10 mouse cellular contexts compared by ENCODE assay signal in genomic region chr1:26686842-26687760, GRCm38 (mm10). TPM values are rescaled to one million over a fixed set of nuclear protein-coding genes. Genes with fewer than 3 reads are reported as not detected.
DNase-seq lines count a peak whose midpoint lies in the region; ATAC-seq and TF ChIP-seq lines count a peak whose summit lies in the region.
"Had no signal": no experiment of that assay in that cellular context is flagged by ENCODE, and none has a peak within 500 bp of the region (broad histone marks: within the 10 kb centered on the region; RNA-seq: fewer than 3 reads in every experiment).

TSS of gene 4931408C20Rik (minus strand) at chr1:26687460.

- H3K4me3 ChIP-seq in kidney, adult 2 months (ENCODE audit: insufficient read depth, low read depth, low read length), result no peak within 1 kb of the TSS
- no peak within 1 kb of the TSS for H3K4me3 ChIP-seq in stomach, embryonic 14.5 days (ENCODE audit: low read depth, low read length)

- intact Hi-C loops in gastrocnemius, postnatal 36 days (cut with DNase I), result no loop called here
- intact Hi-C loops in left cerebral cortex, postnatal 4 days (cut with DNase I), result no loop called here

- no peaks in the 10 kb centered on the region for H3K4me1 ChIP-seq in kidney, adult 2 months (ENCODE audit: control insufficient read depth, insufficient read depth, low read length)
- no peaks in the 10 kb centered on the region for H3K4me1 ChIP-seq in stomach, embryonic 14.5 days (ENCODE audit: control insufficient read depth, insufficient read depth, low read length)

- TF ChIP-seq POLR2A in kidney, adult 2 months (IDR thresholded peaks at IDR 0.05; ENCODE audit: low read depth, low read length), result no peak

- H3K4me2 ChIP-seq in stomach, embryonic 14.5 days (replicated peaks; ENCODE audit: low read depth, low read length), result no peak within 1 kb of the TSS

- no peaks in the 10 kb centered on the region for H3K27me3 ChIP-seq in kidney, adult 2 months (replicated peaks; ENCODE audit: control insufficient read depth, insufficient read depth, low read length)
- H3K27me3 ChIP-seq in stomach, embryonic 14.5 days (ENCODE audit: control insufficient read depth, insufficient read depth, low read length), result no peaks in the 10 kb centered on the region
- H3K27me3 ChIP-seq: CH12.LX had no signal

- H3K36me3 ChIP-seq in kidney, adult 2 months (ENCODE audit: control insufficient read depth, insufficient read depth, low read length), result no peaks in the 10 kb centered on the region
- H3K36me3 ChIP-seq in stomach, embryonic 14.5 days (ENCODE audit: control insufficient read depth, insufficient read depth, low read length), result no peaks in the 10 kb centered on the region

- peak; percentile 82 for ATAC-seq in stomach, embryonic 14.5 days (ENCODE audit: insufficient number of reproducible peaks, insufficient read depth, low FRiP score, low read depth)

- H3K9me3 ChIP-seq in stomach, embryonic 14.5 days (ENCODE audit: control insufficient read depth, low read depth, low read length), result no peaks in the 10 kb centered on the region

- H3K9ac ChIP-seq in stomach, embryonic 14.5 days (replicated peaks; ENCODE audit: low read depth, low read length), result no peak within 1 kb of the TSS

- WGBS in kidney, adult 2 months, result 39% methylated on average over 1 of the region's 1 CpGs
- 32% methylated on average over 1 of the region's 1 CpGs for WGBS in stomach, embryonic 14.5 days

- no peak for TF ChIP-seq CTCF in kidney, adult 2 months (conservative IDR thresholded peaks at IDR 0.05; ENCODE audit: insufficient read depth, insufficient read length, low read depth, low read length)

- DNase-seq in kidney, adult 2 months, result peak; percentile 15
- no peak for DNase-seq in kidney, adult 8-10 months
- DNase-seq in embryo, embryonic 10 days (ENCODE audit: low spot score), result peak; percentile 31
- DNase-seq in gastrocnemius, postnatal 36 days, result peak; percentile 21 to 23
- peak; percentile 16 for DNase-seq in induced T-regulatory cell, adult 2 months (ENCODE audit: low read depth)
- DNase-seq in left cerebral cortex, postnatal 4 days, result peak; percentile 8
- DNase-seq in mesoderm, embryonic 11.5 days (ENCODE audit: low read depth, low spot score), result peak; percentile 43

- H3K27ac ChIP-seq in kidney, adult 2 months (ENCODE audit: insufficient read depth, low read depth, low read length), result no peak within 1 kb of the TSS
- no peak within 1 kb of the TSS for H3K27ac ChIP-seq in stomach, embryonic 14.5 days (ENCODE audit: low read length)

RNA-seq across cellular contexts. Expression of gene 4931408C20Rik, which starts in this region (rescaled TPM):
- polyA plus RNA-seq in kidney, adult 2 months (2012; rRNA removed), result not detected in 2 replicates
- not detected for total RNA-seq in gastrocnemius, postnatal 36 days (2021)
- not detected for total RNA-seq in left cerebral cortex, postnatal 4 days (2021)
- not detected in 2 replicates for polyA plus RNA-seq in stomach, embryonic 14.5 days (2014; fragmentation: Nextera tagmentation; extraction: Ambion mirVana)
- total RNA-seq: CH12.LX; heart, postnatal 36 days had no signal

Comparison
In these comparisons a context has a peak if more than half of its experiments do, and no peak if none do; other contexts are left out.
1. Peak in DNase-seq in kidney, adult 2 months; RNA of the gene not detected or under 1 TPM.
2. Peak in DNase-seq in gastrocnemius, postnatal 36 days; RNA of the gene not detected or under 1 TPM.
3. Peak in DNase-seq in left cerebral cortex, postnatal 4 days; RNA of the gene not detected or under 1 TPM.
4. Peak in ATAC-seq in stomach, embryonic 14.5 days; RNA of the gene not detected or under 1 TPM.
5. DNase-seq: peak in embryo, embryonic 10 days (single experiment), induced T-regulatory cell, adult 2 months (single experiment) and mesoderm, embryonic 11.5 days (single experiment); none in kidney, adult 8-10 months (0 of 2).